Mouse (Mus musculus) liver, embryonic 14.5 days (tissue): ENCODE measurements around the gene Vmn1r195.
"Not testable (repeated sequence)": the region's sequence is repeated elsewhere in the genome, so short reads cannot be mapped to it uniquely, and the experiment has no call there.

Source experiments
- CTCF ChIP-seq: IDR thresholded peaks from 2 replicates; pipeline ENCODE4 v1.5.1; 2016; ENCODE audit warnings: antibody characterized with exemption, low read depth, control low read depth
- EP300 ChIP-seq: IDR thresholded peaks from 2 replicates; pipeline ENCODE4 v1.6.1; 2016; ENCODE audit warnings: antibody characterized with exemption, low read depth

DNA sequence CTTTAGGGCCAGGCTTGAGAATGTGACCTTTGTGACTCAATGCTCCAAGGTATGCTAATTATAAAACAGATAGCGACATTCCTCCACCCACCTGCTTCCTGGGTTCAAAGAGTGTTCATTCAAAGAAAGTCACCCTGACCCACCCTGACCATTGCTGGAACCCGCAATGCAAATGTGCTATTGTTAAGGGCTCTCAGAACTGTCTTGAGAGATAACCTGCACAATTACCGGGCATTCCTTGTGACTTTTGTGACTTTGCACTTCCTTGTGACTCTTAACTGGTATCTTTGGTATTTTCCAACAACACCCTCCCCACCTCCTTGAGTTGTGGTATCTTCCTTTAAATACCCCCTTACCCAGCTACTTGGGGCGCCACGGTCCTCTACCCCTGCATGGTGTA, 37.8 kb downstream of the Vmn1r195 start:
- TF ChIP-seq CTCF, EP300: not testable (repeated sequence)
